ENCODE assay signal across 10 mouse cellular contexts in genomic region chrX:164787293-164787692, GRCm38 (mm10).
DNase-seq lines count a peak whose midpoint lies in the region; ATAC-seq and TF ChIP-seq lines count a peak whose summit lies in the region.
"Had no signal": no experiment of that assay in that cellular context is flagged by ENCODE, and none has a peak within 500 bp of the region (broad histone marks: within the 10 kb centered on the region; RNA-seq: fewer than 3 reads in every experiment).

No protein-coding gene starts in this region.

- H3K4me1 ChIP-seq in hindbrain, postnatal 0 days (ENCODE audit: insufficient read depth, low read length), result no peaks in the 10 kb centered on the region
- no peaks in the 10 kb centered on the region for H3K4me1 ChIP-seq in hindbrain, embryonic 11.5 days (replicated peaks; ENCODE audit: control insufficient read depth, insufficient read depth, low read length)
- no peaks in the 10 kb centered on the region for H3K4me1 ChIP-seq in MEL (ENCODE audit: control insufficient read depth in 1 of 2, insufficient read depth in 2 of 2, low read length in 2 of 2)
- H3K4me1 ChIP-seq in neural tube, embryonic 15.5 days, result no peaks in the 10 kb centered on the region
- no peaks in the 10 kb centered on the region for H3K4me1 ChIP-seq in forebrain, embryonic 12.5 days

- no peaks in the 10 kb centered on the region for H3K79me2 ChIP-seq in MEL (ENCODE audit: control insufficient read depth, insufficient read depth, low read length, poor library complexity)

- no peak for ATAC-seq in hindbrain, postnatal 0 days
- ATAC-seq in hindbrain, embryonic 11.5 days (ENCODE audit: low FRiP score), result no peak
- no peak for ATAC-seq in neural tube, embryonic 15.5 days (ENCODE audit: low FRiP score)
- no peak for ATAC-seq in forebrain, embryonic 12.5 days (ENCODE audit: low FRiP score)

- no peak overlapping the region for H3K27ac ChIP-seq in hindbrain, postnatal 0 days
- H3K27ac ChIP-seq in hindbrain, embryonic 11.5 days (ENCODE audit: low read depth, low read length), result no peak overlapping the region
- H3K27ac ChIP-seq in MEL (ENCODE audit: control insufficient read depth, low read depth, low read length), result no peak overlapping the region
- no peak overlapping the region for H3K27ac ChIP-seq in neural tube, embryonic 15.5 days (replicated peaks)
- no peak overlapping the region for H3K27ac ChIP-seq in forebrain, embryonic 12.5 days

- no peaks in the 10 kb centered on the region for H3K9me3 ChIP-seq in hindbrain, postnatal 0 days (ENCODE audit: low read length)
- H3K9me3 ChIP-seq in hindbrain, embryonic 11.5 days (ENCODE audit: control insufficient read depth, low read length), result no peaks in the 10 kb centered on the region
- H3K9me3 ChIP-seq in MEL (replicated peaks; ENCODE audit: insufficient read depth, low read length), result no peaks in the 10 kb centered on the region
- H3K9me3 ChIP-seq in neural tube, embryonic 15.5 days (replicated peaks), result no peaks in the 10 kb centered on the region
- H3K9me3 ChIP-seq in forebrain, embryonic 12.5 days, result no peaks in the 10 kb centered on the region

- TF ChIP-seq RAD21 in MEL (IDR thresholded peaks at IDR 0.05; ENCODE audit: low read depth, low read length), result peak; percentile 16

- no peaks in the 10 kb centered on the region for H3K27me3 ChIP-seq in hindbrain, postnatal 0 days (ENCODE audit: insufficient read depth, low read length)
- H3K27me3 ChIP-seq in hindbrain, embryonic 11.5 days (ENCODE audit: control insufficient read depth, insufficient read depth, low read length), result no peaks in the 10 kb centered on the region
- no peaks in the 10 kb centered on the region for H3K27me3 ChIP-seq in MEL (ENCODE audit: control insufficient read depth in 1 of 2, insufficient read depth in 2 of 2, low read length in 2 of 2)
- no peaks in the 10 kb centered on the region for H3K27me3 ChIP-seq in neural tube, embryonic 15.5 days (replicated peaks)
- H3K27me3 ChIP-seq in forebrain, embryonic 12.5 days, result no peaks in the 10 kb centered on the region

- TF ChIP-seq CTCF in hindbrain, postnatal 0 days (IDR thresholded peaks at IDR 0.05; ENCODE audit: low read depth), result peak; percentile 27
- TF ChIP-seq CTCF in MEL (IDR thresholded peaks at IDR 0.05 in 2 of 3, conservative IDR thresholded peaks at IDR 0.05 in 1 of 3; ENCODE audit: control insufficient read depth in 1 of 3, insufficient read depth in 1 of 3, low read depth in 2 of 3, low read length in 3 of 3, poor library complexity in 1 of 3, severe bottlenecking in 1 of 3), result peak in 1 of 3 experiments; percentile 17; a peak in 1 of 6 replicates

- DNase-seq in hindbrain, postnatal 0 days (ENCODE audit: low spot score), result no peak
- no peak for DNase-seq in hindbrain, embryonic 11.5 days (ENCODE audit: low spot score)
- peak; percentile 67 for DNase-seq in 416B (ENCODE audit: low read depth)
- DNase-seq in MEL (ENCODE audit: low read depth, low spot score), result peak; percentile 1
- peak; percentile 3 to 9 for DNase-seq in lung, adult 18-20 months
- no peak for DNase-seq in c-Kit-positive CD71-positive TER-119-positive erythroid progenitor cells, embryonic 14.5 days (ENCODE audit: low spot score)
- DNase-seq: adrenal gland, adult 2 months; cerebellum, postnatal 36 days had no signal

- TF ChIP-seq POLR2A in MEL (IDR thresholded peaks at IDR 0.05; ENCODE audit: control insufficient read depth in 1 of 2, insufficient read depth in 1 of 2, low read depth in 1 of 2, low read length in 2 of 2, poor library complexity in 1 of 2), result no peak

- no peak overlapping the region for H3K4me3 ChIP-seq in hindbrain, postnatal 0 days (ENCODE audit: low read length)
- H3K4me3 ChIP-seq in hindbrain, embryonic 11.5 days (ENCODE audit: low read depth, low read length), result no peak overlapping the region
- H3K4me3 ChIP-seq in MEL (ENCODE audit: control insufficient read depth in 1 of 2, insufficient read depth in 1 of 2, low read depth in 2 of 2, low read length in 2 of 2), result no peak overlapping the region
- no peak overlapping the region for H3K4me3 ChIP-seq in neural tube, embryonic 15.5 days (replicated peaks)
- H3K4me3 ChIP-seq in forebrain, embryonic 12.5 days (replicated peaks), result no peak overlapping the region

- no peaks in the 10 kb centered on the region for H3K36me3 ChIP-seq in hindbrain, postnatal 0 days (ENCODE audit: insufficient read depth, low read length)
- H3K36me3 ChIP-seq in hindbrain, embryonic 11.5 days (ENCODE audit: control insufficient read depth, insufficient read depth, low read length), result no peaks in the 10 kb centered on the region
- H3K36me3 ChIP-seq in MEL (ENCODE audit: control insufficient read depth in 1 of 2, insufficient read depth in 2 of 2, low read length in 2 of 2), result no peaks in the 10 kb centered on the region
- no peaks in the 10 kb centered on the region for H3K36me3 ChIP-seq in neural tube, embryonic 15.5 days
- H3K36me3 ChIP-seq in forebrain, embryonic 12.5 days (replicated peaks), result no peaks in the 10 kb centered on the region

- WGBS in hindbrain, postnatal 0 days, result 48% methylated on average over 3 of the region's 3 CpGs
- WGBS in hindbrain, embryonic 11.5 days, result 53% methylated on average over 3 of the region's 3 CpGs
- WGBS in neural tube, embryonic 15.5 days, result 58% methylated on average over 3 of the region's 3 CpGs
- WGBS in forebrain, embryonic 12.5 days, result 65% methylated on average over 3 of the region's 3 CpGs

- no peak overlapping the region for H3K9ac ChIP-seq in hindbrain, postnatal 0 days (replicated peaks; ENCODE audit: low read length)
- no peak overlapping the region for H3K9ac ChIP-seq in hindbrain, embryonic 11.5 days (ENCODE audit: low read depth, low read length)
- H3K9ac ChIP-seq in MEL (ENCODE audit: control insufficient read depth, low read depth, low read length, poor library complexity, severe bottlenecking), result no peak overlapping the region
- no peak overlapping the region for H3K9ac ChIP-seq in neural tube, embryonic 15.5 days (replicated peaks)
- H3K9ac ChIP-seq in forebrain, embryonic 12.5 days, result no peak overlapping the region

- TF ChIP-seq EP300 in MEL (IDR thresholded peaks at IDR 0.05; ENCODE audit: low read depth in 1 of 2, low read length in 2 of 2), result no peak

- no peak overlapping the region for H3K4me2 ChIP-seq in hindbrain, postnatal 0 days (ENCODE audit: low read depth, low read length)
- H3K4me2 ChIP-seq in hindbrain, embryonic 11.5 days (replicated peaks; ENCODE audit: low read depth, low read length), result no peak overlapping the region
- H3K4me2 ChIP-seq in neural tube, embryonic 15.5 days, result no peak overlapping the region
- H3K4me2 ChIP-seq in forebrain, embryonic 12.5 days, result no peak overlapping the region

TF ChIP-seq in MEL, 35 proteins besides CTCF, POLR2A, EP300 and RAD21:
- TF ChIP-seq USF2 (IDR thresholded peaks at IDR 0.05; ENCODE audit: borderline replicate concordance in 1 of 2, insufficient read depth in 1 of 2, low read depth in 1 of 2, low read length in 2 of 2) (no peak), SMC3 (IDR thresholded peaks at IDR 0.05; ENCODE audit: low read depth, low read length) (peak; percentile 11; the same call in 1 of the 2 replicates)

Comparison
In these comparisons a context has a peak if more than half of its experiments do, and no peak if none do; other contexts are left out.
1. DNase-seq: peak in 416B (single experiment), MEL (single experiment) and lung, adult 18-20 months (2 of 2); none in hindbrain, postnatal 0 days (single experiment), hindbrain, embryonic 11.5 days (single experiment) and c-Kit-positive CD71-positive TER-119-positive erythroid progenitor cells, embryonic 14.5 days (single experiment).